Mouse (Mus musculus): ENCODE results near the gene Gpr33. TPM values are rescaled to one million over a fixed set of nuclear protein-coding genes. Genes with fewer than 3 reads are reported as not detected.

The Gpr33 gene
- polyA plus RNA-seq, 1 experiment from 2014 or later = not detected

GRCm38 (mm10) chr12:52009928-52010629 is 17.8 kb downstream of the Gpr33 start:
- H3K4me2 ChIP-seq = no peak overlapping the region
- H3K36me3 ChIP-seq = no peaks in the 10 kb centered on the region
- ATAC-seq (ENCODE audit: insufficient number of reproducible peaks, low FRiP score) = no peak
- H3K9me3 ChIP-seq (replicated peaks) = no peaks in the 10 kb centered on the region
- no peaks in the 10 kb centered on the region for H3K4me1 ChIP-seq (replicated peaks)
- H3K4me3 ChIP-seq = no peak overlapping the region
- no peaks in the 10 kb centered on the region for H3K27me3 ChIP-seq (replicated peaks)
- no peak overlapping the region for H3K27ac ChIP-seq (ENCODE audit: poor library complexity, severe bottlenecking)
- 66% methylated on average over 15 of the region's 15 CpGs for WGBS
- no peak overlapping the region for H3K9ac ChIP-seq

DNA sequence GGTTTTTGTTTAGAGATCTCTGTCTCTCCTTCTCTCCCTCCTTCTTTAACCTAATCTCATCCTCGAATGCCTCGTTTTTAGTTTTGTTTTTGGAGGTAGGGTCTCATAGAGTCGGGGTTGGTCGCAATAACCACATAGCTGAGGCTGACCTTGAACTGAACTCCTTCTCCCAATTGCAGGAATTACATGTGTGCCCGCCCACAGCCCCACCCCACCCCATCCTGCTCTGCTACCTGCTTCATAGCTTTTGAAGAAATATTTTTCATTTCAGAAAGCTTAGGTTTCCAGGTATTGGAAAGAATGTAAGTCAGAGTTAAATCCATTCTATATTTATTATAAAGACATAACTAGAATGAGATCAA is 21.2 kb downstream of the Gpr33 start:
- peaks cover 4% of the 10 kb centered on the region; the same call in 1 of the 2 replicates for H3K36me3 ChIP-seq
- H3K9ac ChIP-seq = peak overlapping the region; percentile 77; the same call in 1 of the 2 replicates
- 42% methylated on average over 5 of the region's 5 CpGs for WGBS
- H3K4me1 ChIP-seq (replicated peaks) = no peaks in the 10 kb centered on the region
- no peaks in the 10 kb centered on the region for H3K27me3 ChIP-seq (replicated peaks)
- peak; percentile 63 for ATAC-seq (ENCODE audit: insufficient number of reproducible peaks, low FRiP score)
- H3K4me2 ChIP-seq = peak overlapping the region; percentile 69
- H3K4me3 ChIP-seq = peak overlapping the region; percentile 74
- no peaks in the 10 kb centered on the region for H3K9me3 ChIP-seq (replicated peaks)
- H3K27ac ChIP-seq (ENCODE audit: poor library complexity, severe bottlenecking) = no peak overlapping the region

GRCm38 (mm10) chr12:52005877-52006632 is 21.8 kb downstream of the Gpr33 start, which contains the start of gene Dtd2:
TSS of gene Dtd2 (minus strand) at chr12:52006501.
- peak within 1 kb of the TSS; percentile 69 for H3K4me2 ChIP-seq
- H3K27ac ChIP-seq (ENCODE audit: poor library complexity, severe bottlenecking) = no peak within 1 kb of the TSS
- 2% methylated on average over 46 of the region's 46 CpGs for WGBS
- 0 out of 2 replicates have a peak, but pooled peaks cover 2% of the 10 kb centered on the region for H3K4me1 ChIP-seq (replicated peaks)
- H3K9ac ChIP-seq = peak within 1 kb of the TSS; percentile 77
- peaks cover 4% of the 10 kb centered on the region; the same call in 1 of the 2 replicates for H3K36me3 ChIP-seq
- ATAC-seq (ENCODE audit: insufficient number of reproducible peaks, low FRiP score) = peak; percentile 96
- no peaks in the 10 kb centered on the region for H3K27me3 ChIP-seq (replicated peaks)
- no peaks in the 10 kb centered on the region for H3K9me3 ChIP-seq (replicated peaks)
- H3K4me3 ChIP-seq = peak within 1 kb of the TSS; percentile 74

DNA sequence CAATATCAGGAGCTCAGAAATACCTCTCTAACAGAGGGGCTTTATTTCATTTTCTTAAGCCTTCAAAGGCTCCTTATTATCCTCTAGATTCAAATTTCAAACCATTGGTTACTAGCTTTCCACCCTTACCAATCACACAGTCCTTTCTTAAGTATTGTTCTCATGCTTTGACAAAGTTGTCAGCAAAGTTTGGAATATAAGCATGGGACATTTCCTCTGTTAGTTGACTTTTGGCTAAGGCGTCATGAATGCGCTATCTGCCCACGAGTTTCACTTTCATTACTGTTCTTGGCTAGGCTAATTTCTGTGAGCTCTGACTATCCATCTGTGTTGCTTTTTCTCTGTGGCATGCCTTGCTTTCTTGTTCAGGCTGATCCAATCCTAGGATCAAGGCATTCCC is 25.1 kb downstream of the Gpr33 start:
- Histone ChIP-seq H3K9ac (no peak overlapping the region), H3K27ac (ENCODE audit: poor library complexity, severe bottlenecking) (no peak overlapping the region), H3K4me3 (no peak overlapping the region), H3K27me3 (replicated peaks) (no peaks in the 10 kb centered on the region), H3K36me3 (peaks cover 21% of the 10 kb centered on the region), H3K9me3 (replicated peaks) (no peaks in the 10 kb centered on the region), H3K4me2 (no peak overlapping the region), H3K4me1 (replicated peaks) (0 out of 2 replicates have a peak, but pooled peaks cover 2% of the 10 kb centered on the region)
- ATAC-seq (ENCODE audit: insufficient number of reproducible peaks, low FRiP score) = no peak
- 90% methylated on average over 3 of the region's 3 CpGs for WGBS

DNA sequence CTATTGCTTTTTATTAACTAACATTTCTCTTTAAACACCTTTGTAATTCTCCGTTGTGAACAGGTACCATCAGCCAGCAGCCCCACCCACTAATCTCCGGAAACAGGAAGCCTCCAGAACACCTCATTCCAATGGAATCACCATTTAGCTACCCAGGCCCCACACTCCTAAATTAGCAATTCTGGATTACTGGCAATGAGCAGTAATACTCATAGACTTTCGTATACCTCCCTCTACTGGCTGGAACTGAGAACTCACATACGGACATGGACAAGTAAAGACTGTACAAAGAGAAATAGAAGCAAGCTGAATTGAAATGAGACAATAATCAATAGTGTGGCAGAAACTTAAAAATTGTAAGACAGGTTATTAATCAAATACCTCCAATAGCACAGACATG is 26.3 kb downstream of the Gpr33 start:
- H3K9me3 ChIP-seq (replicated peaks) = no peaks in the 10 kb centered on the region
- H3K36me3 ChIP-seq = peaks cover 28% of the 10 kb centered on the region
- H3K9ac ChIP-seq = no peak overlapping the region
- no peak for ATAC-seq (ENCODE audit: insufficient number of reproducible peaks, low FRiP score)
- no peak overlapping the region for H3K27ac ChIP-seq (ENCODE audit: poor library complexity, severe bottlenecking)
- H3K4me1 ChIP-seq (replicated peaks) = 0 out of 2 replicates have a peak, but pooled peaks cover 2% of the 10 kb centered on the region
- WGBS = 18% methylated on average over 4 of the region's 4 CpGs
- H3K4me2 ChIP-seq = no peak overlapping the region
- no peaks in the 10 kb centered on the region for H3K27me3 ChIP-seq (replicated peaks)
- H3K4me3 ChIP-seq = no peak overlapping the region

- Histone ChIP-seq H3K27ac (ENCODE audit: poor library complexity, severe bottlenecking) (no peak overlapping the region), H3K4me1 (replicated peaks) (0 out of 2 replicates have a peak, but pooled peaks cover 2% of the 10 kb centered on the region), H3K9ac (no peak overlapping the region), H3K4me3 (no peak overlapping the region), H3K27me3 (replicated peaks) (no peaks in the 10 kb centered on the region), H3K4me2 (no peak overlapping the region), H3K36me3 (peaks cover 46% of the 10 kb centered on the region), H3K9me3 (replicated peaks) (no peaks in the 10 kb centered on the region)
- WGBS = 65% methylated on average over 9 of the region's 9 CpGs
- ATAC-seq (ENCODE audit: insufficient number of reproducible peaks, low FRiP score) = no peak
Observed at GRCm38 (mm10) chr12:51998366-51998932, 29.4 kb downstream of the Gpr33 start.

DNA sequence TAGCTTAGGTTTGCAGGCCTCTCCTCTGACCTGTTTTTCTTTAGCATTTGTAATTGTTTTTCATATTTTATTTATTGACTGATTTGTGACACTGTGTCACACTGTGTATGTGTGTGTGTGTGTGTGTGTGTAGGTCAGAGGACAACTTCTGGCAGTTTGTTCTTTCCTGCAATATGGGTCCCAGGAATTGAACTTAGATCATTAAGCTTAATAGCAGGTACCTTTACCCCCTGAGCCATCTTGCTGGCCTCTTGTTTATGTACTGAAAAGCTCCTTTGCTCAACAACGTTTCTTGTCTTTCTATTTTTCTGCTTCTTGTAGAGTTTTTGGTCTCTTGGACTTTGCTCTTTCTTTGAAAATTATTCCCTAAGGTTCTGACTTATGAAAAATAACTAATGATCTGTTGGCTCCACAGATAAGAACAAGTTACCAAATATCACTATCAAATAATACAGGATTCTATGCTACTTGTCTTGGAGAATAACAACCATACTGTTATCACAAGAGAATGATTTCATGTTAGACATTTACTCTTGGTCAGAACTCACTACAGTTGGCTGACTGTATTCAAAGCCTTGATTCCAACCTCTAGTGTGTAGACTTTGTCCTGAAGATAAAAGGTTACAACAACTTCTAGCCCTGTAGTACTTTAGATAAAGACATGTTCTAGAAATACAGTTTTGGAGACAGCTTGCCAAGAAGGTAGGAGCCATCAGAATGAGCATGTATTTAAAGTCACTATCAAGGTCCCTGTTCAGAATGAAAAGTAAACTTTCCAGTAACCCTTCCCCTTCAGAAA is 31.9 kb downstream of the Gpr33 start:
- Histone ChIP-seq H3K36me3 (peaks cover 46% of the 10 kb centered on the region), H3K4me3 (no peak overlapping the region), H3K4me1 (replicated peaks) (no peaks in the 10 kb centered on the region), H3K4me2 (no peak overlapping the region), H3K27me3 (replicated peaks) (no peaks in the 10 kb centered on the region), H3K27ac (ENCODE audit: poor library complexity, severe bottlenecking) (no peak overlapping the region), H3K9ac (no peak overlapping the region), H3K9me3 (replicated peaks) (no peaks in the 10 kb centered on the region)
- no peak for ATAC-seq (ENCODE audit: insufficient number of reproducible peaks, low FRiP score)
- WGBS = 86% methylated on average over 1 of the region's 1 CpGs

- WGBS = 71% methylated on average over 2 of the region's 2 CpGs
- no peak for ATAC-seq (ENCODE audit: insufficient number of reproducible peaks, low FRiP score)
- H3K27ac ChIP-seq (ENCODE audit: poor library complexity, severe bottlenecking) = no peak overlapping the region
Observed at GRCm38 (mm10) chr12:51990629-51991028, 37.2 kb downstream of the Gpr33 start.

DNA sequence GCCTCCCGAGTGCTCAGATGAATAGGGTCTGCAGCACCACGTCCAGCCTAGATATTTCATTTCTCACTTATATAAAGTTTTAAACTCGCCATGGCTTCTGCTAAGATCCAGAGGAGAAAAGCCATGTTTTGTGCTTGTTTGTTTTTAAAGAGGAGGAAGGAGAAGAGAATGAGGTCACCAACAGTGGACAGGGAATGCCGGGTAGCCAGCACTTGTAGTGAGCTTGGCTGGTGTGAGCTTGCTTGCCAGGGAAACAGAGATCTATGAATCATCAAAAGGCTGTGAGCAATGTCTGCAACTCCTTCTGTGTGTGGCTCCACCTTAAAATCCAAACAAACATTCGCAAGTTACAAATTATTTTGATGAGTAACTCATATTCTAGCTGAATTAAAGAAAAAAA is 39.3 kb downstream of the Gpr33 start:
- Histone ChIP-seq H3K9ac (no peak overlapping the region), H3K4me3 (no peak overlapping the region), H3K4me1 (replicated peaks) (peaks cover 13% of the 10 kb centered on the region), H3K4me2 (no peak overlapping the region), H3K27me3 (replicated peaks) (no peaks in the 10 kb centered on the region), H3K27ac (ENCODE audit: poor library complexity, severe bottlenecking) (no peak overlapping the region), H3K36me3 (peaks cover 4% of the 10 kb centered on the region; the same call in 1 of the 2 replicates), H3K9me3 (replicated peaks) (no peaks in the 10 kb centered on the region)
- no peak for ATAC-seq (ENCODE audit: insufficient number of reproducible peaks, low FRiP score)
- WGBS = 76% methylated on average over 5 of the region's 5 CpGs

More at GRCm38 (mm10) chr12:51990629-51991028, 37.2 kb downstream of the Gpr33 start:
- Histone ChIP-seq H3K9me3 (replicated peaks) (no peaks in the 10 kb centered on the region), H3K36me3 (peaks cover 24% of the 10 kb centered on the region), H3K4me1 (replicated peaks) (peaks cover 5% of the 10 kb centered on the region; the same call in 1 of the 2 replicates), H3K4me3 (no peak overlapping the region), H3K9ac (no peak overlapping the region), H3K4me2 (no peak overlapping the region), H3K27me3 (replicated peaks) (no peaks in the 10 kb centered on the region)

DNA sequence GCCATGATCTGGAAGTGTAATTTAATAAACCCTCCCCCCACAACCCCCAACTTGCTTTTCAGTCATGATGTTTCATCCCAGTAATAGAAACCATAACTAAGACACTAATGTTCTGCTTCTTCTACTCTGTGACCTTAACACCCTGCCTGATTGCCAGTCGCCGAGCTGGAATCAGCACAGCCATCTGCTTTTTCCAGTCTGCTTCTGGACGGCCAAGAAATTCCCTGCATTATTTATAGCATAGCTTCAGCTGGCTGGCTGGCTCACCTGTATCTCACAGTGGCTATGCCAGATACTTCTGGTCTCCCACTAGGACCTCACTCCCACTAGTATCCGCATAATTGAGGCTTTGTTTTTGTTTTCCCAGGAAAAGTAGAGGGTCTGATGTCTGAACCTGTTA is 42.0 kb downstream of the Gpr33 start:
- Histone ChIP-seq H3K4me3 (no peak overlapping the region), H3K27ac (ENCODE audit: poor library complexity, severe bottlenecking) (no peak overlapping the region), H3K36me3 (peaks cover 4% of the 10 kb centered on the region; the same call in 1 of the 2 replicates), H3K27me3 (replicated peaks) (no peaks in the 10 kb centered on the region), H3K9ac (no peak overlapping the region), H3K4me1 (replicated peaks) (peaks cover 13% of the 10 kb centered on the region), H3K9me3 (replicated peaks) (no peaks in the 10 kb centered on the region), H3K4me2 (no peak overlapping the region)
- 41% methylated on average over 4 of the region's 4 CpGs for WGBS
- no peak for ATAC-seq (ENCODE audit: insufficient number of reproducible peaks, low FRiP score)
